Mouse (Mus musculus): ENCODE data around the gene Nf2.
"Not testable (repeated sequence)": the region's sequence is repeated elsewhere in the genome, so short reads cannot be mapped to it uniquely, and the experiment has no call there.

Gene Nf2

GRCm38 (mm10) chr11:4837342-4837741 lies 12.0 kb downstream of the Nf2 start:
- no peak for DNase-seq (ENCODE audit: low spot score)

- DNase-seq (ENCODE audit: low spot score): no peak
These were observed 12.6 kb downstream of the Nf2 start for GRCm38 (mm10) chr11:4836755-4837154.

- DNase-seq (ENCODE audit: low spot score): no peak
These were observed 13.9 kb downstream of the Nf2 start for GRCm38 (mm10) chr11:4835436-4835835.

- no peak for DNase-seq (ENCODE audit: low spot score)
These were observed 15.9 kb downstream of the Nf2 start for GRCm38 (mm10) chr11:4833295-4833939.

DNA sequence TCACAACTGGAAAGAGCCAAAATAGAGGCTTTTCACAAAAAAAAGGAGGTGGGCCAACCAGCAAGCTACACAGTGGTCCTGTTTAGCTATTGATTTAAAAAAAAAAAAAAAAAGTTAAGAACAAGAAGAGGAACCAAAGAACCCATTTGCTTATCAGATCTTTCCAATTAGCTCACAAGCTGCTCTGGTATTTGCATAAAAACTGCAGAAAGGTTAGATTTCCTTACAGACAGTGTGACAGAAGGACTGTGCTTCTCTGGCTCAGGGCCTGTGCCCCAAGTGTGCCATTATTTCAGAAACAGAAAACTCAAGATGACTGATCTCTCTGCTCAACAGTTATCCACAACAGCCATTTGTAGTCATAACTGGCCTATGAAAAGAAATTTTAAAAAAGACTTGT lies 18.3 kb downstream of the Nf2 start:
- DNase-seq (ENCODE audit: low spot score): no peak

DNA sequence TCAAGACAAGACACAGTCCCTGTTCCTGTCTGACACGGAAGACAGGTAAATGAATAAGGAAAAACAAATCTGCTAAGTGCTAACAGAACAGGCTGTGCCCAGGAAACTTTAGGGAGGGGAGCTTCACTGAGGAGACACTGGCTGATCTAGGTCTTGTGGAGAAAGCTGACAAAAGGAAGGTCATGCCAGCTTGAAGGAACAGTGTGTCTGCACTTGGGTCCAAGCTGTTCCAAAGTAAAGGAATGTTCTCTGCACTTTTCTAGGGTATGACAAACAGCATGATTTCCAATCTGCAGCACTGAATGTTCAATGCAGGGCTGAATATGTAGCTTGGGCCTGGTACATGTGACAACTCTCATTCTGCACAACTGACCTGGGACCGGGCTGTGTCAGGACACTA lies 21.4 kb downstream of the Nf2 start:
- DNase-seq (ENCODE audit: low spot score): no peak

DNA sequence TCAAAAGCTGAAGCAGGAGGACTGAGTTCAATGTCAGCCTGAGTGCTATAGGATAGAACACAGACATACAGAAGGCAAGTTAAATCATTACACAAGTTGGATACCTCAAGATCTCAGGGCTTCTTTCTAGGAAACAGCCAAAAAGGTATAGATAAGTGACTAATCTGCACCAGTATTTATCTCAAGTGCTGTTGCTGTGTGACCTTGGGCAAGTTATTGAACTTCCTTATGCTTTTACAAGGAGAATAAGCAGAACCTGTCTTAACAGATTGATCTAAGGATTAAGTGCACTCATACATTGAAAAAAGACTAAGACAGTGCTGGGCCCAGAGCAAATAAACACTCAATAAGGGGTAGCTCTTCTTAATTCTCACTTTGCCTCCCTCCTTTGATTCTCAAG lies 22.0 kb downstream of the Nf2 start:
- no peak for DNase-seq (ENCODE audit: low spot score)

DNA sequence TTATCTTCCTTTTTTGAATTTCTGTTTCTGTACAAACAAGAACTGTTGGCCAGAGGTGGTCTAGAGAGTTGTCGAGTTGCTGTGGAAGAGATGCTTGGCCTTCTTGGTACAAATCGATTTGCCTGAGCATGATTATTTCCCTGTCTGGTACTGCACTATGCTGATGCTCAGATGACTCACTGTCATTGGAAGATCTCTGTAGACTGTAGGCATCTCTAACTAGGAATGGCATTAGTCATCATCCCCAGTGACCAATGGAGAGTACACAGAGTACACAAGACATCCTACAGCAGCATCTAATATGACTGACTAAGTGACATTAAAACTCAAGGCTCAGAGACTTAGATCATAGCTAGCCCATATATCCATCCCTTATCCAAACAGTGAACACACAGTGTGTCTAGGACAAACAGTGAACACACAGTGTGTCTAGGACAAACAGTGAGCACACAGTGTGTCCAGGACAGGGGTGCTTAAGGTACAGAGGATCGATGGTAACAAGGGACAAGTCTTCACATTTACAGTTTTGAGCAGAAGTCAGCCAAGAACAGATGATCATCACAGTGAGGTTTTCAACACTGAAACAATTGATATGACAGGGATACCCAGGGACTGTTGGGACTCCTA lies 23.1 kb downstream of the Nf2 start:
- no peak for DNase-seq (ENCODE audit: low spot score)

DNA sequence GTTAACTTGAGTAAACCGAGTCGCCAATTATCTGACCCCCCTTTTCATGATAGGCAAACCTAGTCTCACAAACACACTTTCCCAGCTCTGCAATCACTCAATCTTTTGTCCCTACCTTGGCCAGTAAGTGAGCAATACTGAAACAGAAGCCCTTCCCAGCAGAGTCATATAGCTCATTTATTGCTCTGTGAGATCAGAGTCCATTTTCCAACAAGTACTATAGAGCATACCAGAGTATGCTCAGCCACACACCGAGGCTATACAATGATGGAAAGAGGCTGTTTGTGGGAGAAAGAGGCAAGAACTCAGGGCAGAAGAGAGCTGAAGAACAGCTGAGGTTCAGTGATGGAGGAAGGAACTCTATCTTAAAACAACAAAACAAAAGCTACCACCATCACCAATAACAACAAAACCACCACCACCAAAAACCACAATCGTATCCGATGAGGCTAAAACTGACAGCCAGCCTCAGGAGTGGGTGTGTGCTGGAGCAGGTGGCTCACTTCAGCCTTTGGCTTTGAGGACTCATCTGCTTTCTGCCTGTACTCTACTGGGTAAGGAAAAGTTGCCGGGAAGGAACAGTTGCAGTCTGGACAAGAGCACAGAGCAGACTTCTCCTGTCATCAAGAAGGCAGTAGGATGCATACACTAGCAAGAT lies 25.6 kb downstream of the Nf2 start:
- no peak for DNase-seq (ENCODE audit: low spot score)

- DNase-seq (ENCODE audit: low spot score): not testable (repeated sequence)
These were observed 26.9 kb downstream of the Nf2 start for GRCm38 (mm10) chr11:4822446-4822842.

- DNase-seq (ENCODE audit: low spot score): no peak
These were observed 27.6 kb downstream of the Nf2 start for GRCm38 (mm10) chr11:4821492-4822445.

GRCm38 (mm10) chr11:4814507-4815450 lies 34.6 kb downstream of the Nf2 start:
- DNase-seq (ENCODE audit: low spot score): no peak

- no peak for DNase-seq (ENCODE audit: low spot score)
These were observed 41.0 kb downstream of the Nf2 start for GRCm38 (mm10) chr11:4808311-4808710.

DNA sequence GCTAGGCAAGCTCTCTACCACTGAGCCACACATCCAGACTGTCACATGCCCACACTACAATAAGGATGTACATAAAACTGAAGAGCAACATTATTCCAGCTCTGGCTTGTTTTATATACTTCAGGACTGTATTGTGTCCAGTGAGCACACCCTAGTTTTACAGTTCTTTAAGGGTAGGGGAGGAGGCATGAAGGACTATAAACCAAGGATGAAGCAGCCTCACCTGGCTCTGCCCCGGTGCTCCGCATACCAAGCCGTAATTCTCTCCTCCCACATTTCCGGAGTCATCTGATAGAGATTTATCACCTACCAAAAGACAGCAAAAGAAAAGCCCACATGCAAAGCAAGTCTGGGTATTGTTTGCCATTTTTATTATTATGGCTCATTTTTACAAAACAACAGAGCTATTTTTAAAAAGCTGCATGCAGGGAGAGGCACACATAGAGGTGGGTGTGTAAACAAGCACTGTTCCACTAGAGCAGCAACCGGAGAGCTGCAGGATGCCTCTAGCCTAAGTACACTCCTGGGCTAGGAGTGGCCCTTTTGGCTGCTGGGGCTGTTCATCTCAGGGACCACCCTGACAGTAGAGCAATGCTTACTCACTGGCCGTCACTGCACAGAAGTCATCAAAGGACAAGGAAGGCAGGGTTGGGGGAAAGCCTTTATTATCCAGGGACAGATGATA lies 43.2 kb downstream of the Nf2 start:
- no peak for DNase-seq (ENCODE audit: low spot score)

GRCm38 (mm10) chr11:4804921-4805562 lies 44.3 kb downstream of the Nf2 start:
- no peak for DNase-seq (ENCODE audit: low spot score)

DNA sequence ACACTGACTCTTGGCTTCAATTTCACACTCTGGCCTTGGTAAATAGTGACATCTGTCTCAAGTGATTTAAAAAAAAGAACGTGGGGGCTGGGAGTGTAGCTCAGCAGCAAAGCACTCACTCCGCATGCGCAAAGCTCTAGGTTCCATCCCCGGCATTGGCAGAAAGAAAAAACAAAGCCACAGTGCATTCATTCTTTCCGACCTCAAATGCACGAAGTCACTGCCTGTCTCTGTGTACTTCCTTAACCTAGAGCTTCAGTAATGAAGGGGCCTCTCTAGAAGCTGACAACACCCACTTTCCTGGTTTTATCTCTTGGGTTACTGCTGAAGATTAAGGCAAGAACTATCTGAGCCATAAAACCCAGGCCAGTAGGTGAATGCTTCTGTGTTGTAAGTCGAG lies 45.4 kb downstream of the Nf2 start:
- no peak for DNase-seq (ENCODE audit: low spot score)

- DNase-seq (ENCODE audit: low spot score): no peak
These were observed 45.9 kb downstream of the Nf2 start for GRCm38 (mm10) chr11:4803426-4803825.

GRCm38 (mm10) chr11:4803008-4803407 lies 46.3 kb downstream of the Nf2 start:
- DNase-seq (ENCODE audit: low spot score): no peak

- DNase-seq (ENCODE audit: low spot score): not testable (repeated sequence)
These were observed 46.9 kb downstream of the Nf2 start for GRCm38 (mm10) chr11:4802401-4802800.

- DNase-seq (ENCODE audit: low spot score): no peak
These were observed 48.7 kb downstream of the Nf2 start for GRCm38 (mm10) chr11:4800654-4801053.

Measured in ovary, postnatal 10 days (tissue).